Mouse (Mus musculus): ENCODE measurements around the gene Bag1. TPM values are rescaled to one million over a fixed set of nuclear protein-coding genes. Genes with fewer than 3 reads are reported as not detected.

Gene Bag1
- polyA plus RNA-seq, 1 experiment from 2014 or later: 209 TPM

GRCm38 (mm10) chr4:40923087-40923651 lies 24.9 kb downstream of the Bag1 start:
- 0 out of 2 replicates have a peak overlapping the region, but pooled peaks have one; percentile 3 for H3K27ac ChIP-seq
- peaks cover 32% of the 10 kb centered on the region for H3K4me1 ChIP-seq
- no peak for DNase-seq (ENCODE audit: low spot score)
- no peaks in the 10 kb centered on the region for H3K27me3 ChIP-seq (ENCODE audit: insufficient read depth, poor library complexity, severe bottlenecking)
- H3K36me3 ChIP-seq: no peaks in the 10 kb centered on the region
- no peak overlapping the region for H3K4me3 ChIP-seq
- 64% methylated on average over 6 of the region's 6 CpGs for WGBS
- H3K9me3 ChIP-seq: no peaks in the 10 kb centered on the region

- no peaks in the 10 kb centered on the region for H3K27me3 ChIP-seq (ENCODE audit: insufficient read depth, poor library complexity, severe bottlenecking)
- no peaks in the 10 kb centered on the region for H3K9me3 ChIP-seq
- DNase-seq (ENCODE audit: low spot score): no peak
- peaks cover 32% of the 10 kb centered on the region for H3K4me1 ChIP-seq
- H3K36me3 ChIP-seq: no peaks in the 10 kb centered on the region
- no peak overlapping the region for H3K4me3 ChIP-seq
- H3K27ac ChIP-seq: no peak overlapping the region
- WGBS: 66% methylated on average over 3 of the region's 3 CpGs
Observed at GRCm38 (mm10) chr4:40921288-40921687, 26.8 kb downstream of the Bag1 start.

DNA sequence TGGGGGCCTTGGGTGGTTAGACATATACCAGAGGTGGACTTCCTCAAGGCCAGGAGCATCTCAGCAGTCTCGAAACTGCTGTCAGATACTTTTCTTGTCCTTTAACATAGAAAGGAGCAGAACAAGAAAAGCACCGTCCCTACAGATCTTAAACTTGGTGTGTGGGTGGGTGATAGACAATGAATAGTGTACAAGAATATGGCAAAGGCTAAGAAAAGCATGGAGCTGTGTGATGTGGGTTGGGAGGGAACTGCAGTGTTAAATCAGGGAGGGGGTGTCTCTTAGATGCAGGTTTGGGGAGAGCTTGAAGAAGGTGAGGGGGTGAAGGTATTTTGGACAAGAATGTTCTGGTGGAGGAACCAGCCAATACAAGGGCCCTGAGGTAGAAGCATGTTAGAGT lies 27.5 kb downstream of the Bag1 start:
- no peaks in the 10 kb centered on the region for H3K27me3 ChIP-seq (ENCODE audit: insufficient read depth, poor library complexity, severe bottlenecking)
- peak overlapping the region; percentile 47; the same call in 1 of the 2 replicates for H3K27ac ChIP-seq
- WGBS: 49% methylated on average over 2 of the region's 2 CpGs
- no peaks in the 10 kb centered on the region for H3K36me3 ChIP-seq
- no peak for DNase-seq (ENCODE audit: low spot score)
- H3K4me3 ChIP-seq: no peak overlapping the region
- H3K9me3 ChIP-seq: no peaks in the 10 kb centered on the region
- H3K4me1 ChIP-seq: peaks cover 34% of the 10 kb centered on the region

GRCm38 (mm10) chr4:40919785-40920184 lies 28.3 kb downstream of the Bag1 start, which contains the start of gene Spink4:
Gene Spink4, plus strand, starts transcription at chr4:40920052.
- no peak for DNase-seq (ENCODE audit: low spot score)
- H3K27ac ChIP-seq: peak within 1 kb of the TSS; percentile 47; the same call in 1 of the 2 replicates
- no peaks in the 10 kb centered on the region for H3K36me3 ChIP-seq
- 8% methylated on average over 3 of the region's 3 CpGs for WGBS
- H3K4me3 ChIP-seq: no peak within 1 kb of the TSS
- no peaks in the 10 kb centered on the region for H3K9me3 ChIP-seq
- no peaks in the 10 kb centered on the region for H3K27me3 ChIP-seq (ENCODE audit: insufficient read depth, poor library complexity, severe bottlenecking)
- peaks cover 34% of the 10 kb centered on the region for H3K4me1 ChIP-seq

GRCm38 (mm10) chr4:40916592-40917155 lies 31.4 kb downstream of the Bag1 start:
- Histone ChIP-seq H3K4me1 (peaks cover 25% of the 10 kb centered on the region), H3K27me3 (ENCODE audit: insufficient read depth, poor library complexity, severe bottlenecking) (no peaks in the 10 kb centered on the region), H3K9me3 (no peaks in the 10 kb centered on the region), H3K4me3 (no peak overlapping the region), H3K27ac (no peak overlapping the region), H3K36me3 (no peaks in the 10 kb centered on the region)
- 84% methylated on average over 7 of the region's 7 CpGs for WGBS
- no peak for DNase-seq (ENCODE audit: low spot score)

DNA sequence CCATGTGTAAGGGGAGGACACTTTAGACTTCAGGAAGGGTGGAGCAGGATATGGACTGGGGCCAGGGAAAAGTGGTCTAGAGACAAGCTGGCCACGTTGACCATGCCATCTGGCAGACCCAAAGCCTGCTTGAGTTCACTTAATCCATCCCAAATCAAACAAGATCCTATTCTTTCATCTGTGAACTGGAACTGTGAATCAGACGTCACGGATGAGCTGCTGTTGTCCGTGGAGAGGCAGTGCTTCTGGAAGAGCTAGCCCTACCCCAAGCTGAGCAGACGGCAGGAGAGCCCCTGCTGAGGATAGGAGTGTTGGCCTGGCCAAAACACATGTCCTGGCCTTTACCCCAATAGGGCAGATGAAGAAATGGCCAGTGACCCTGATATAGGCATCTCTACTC lies 32.1 kb downstream of the Bag1 start:
- Histone ChIP-seq H3K36me3 (no peaks in the 10 kb centered on the region), H3K4me3 (no peak overlapping the region), H3K9me3 (no peaks in the 10 kb centered on the region), H3K4me1 (peaks cover 17% of the 10 kb centered on the region), H3K27me3 (ENCODE audit: insufficient read depth, poor library complexity, severe bottlenecking) (no peaks in the 10 kb centered on the region), H3K27ac (no peak overlapping the region)
- DNase-seq (ENCODE audit: low spot score): no peak
- 70% methylated on average over 5 of the region's 5 CpGs for WGBS

DNA sequence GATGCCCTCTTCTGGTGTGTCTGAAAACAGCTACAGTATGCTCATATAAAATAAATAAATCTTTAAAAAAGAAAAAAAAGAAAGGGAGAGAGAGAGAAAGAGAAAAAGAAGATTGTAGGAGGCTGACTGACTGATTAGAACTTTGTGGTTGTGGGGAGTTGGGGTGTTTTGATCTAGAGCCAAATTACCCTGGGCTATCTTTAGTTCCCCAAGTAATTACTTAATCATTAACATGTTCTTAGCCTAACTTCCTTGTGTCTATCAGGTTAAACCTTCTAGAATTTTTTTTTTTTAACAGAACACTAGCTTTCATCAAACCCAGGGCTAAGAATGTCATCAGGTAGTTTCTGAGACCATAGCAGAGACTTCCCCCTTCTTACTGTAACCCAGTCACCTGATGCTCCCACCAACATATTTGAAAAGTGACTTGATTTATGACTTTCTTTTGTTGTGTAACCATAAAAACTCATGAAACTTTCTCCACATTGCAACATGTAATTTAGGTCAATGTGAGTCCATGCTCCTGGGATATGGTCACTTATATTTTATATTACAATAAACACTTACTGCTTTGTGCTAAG lies 33.7 kb downstream of the Bag1 start:
- Histone ChIP-seq H3K9me3 (no peaks in the 10 kb centered on the region), H3K36me3 (no peaks in the 10 kb centered on the region), H3K27ac (no peak overlapping the region), H3K4me3 (no peak overlapping the region), H3K27me3 (ENCODE audit: insufficient read depth, poor library complexity, severe bottlenecking) (no peaks in the 10 kb centered on the region), H3K4me1 (peaks cover 3% of the 10 kb centered on the region)
- no peak for DNase-seq (ENCODE audit: low spot score)

- no peak for DNase-seq (ENCODE audit: low spot score)
- WGBS: 45% methylated on average over 20 of the region's 20 CpGs
- peak overlapping the region; percentile 53 for H3K27ac ChIP-seq
- no peaks in the 10 kb centered on the region for H3K9me3 ChIP-seq
- peaks cover 13% of the 10 kb centered on the region for H3K4me1 ChIP-seq
- H3K4me3 ChIP-seq: peak overlapping the region; percentile 20; the same call in 1 of the 2 replicates
- no peaks in the 10 kb centered on the region for H3K36me3 ChIP-seq
- no peaks in the 10 kb centered on the region for H3K27me3 ChIP-seq (ENCODE audit: insufficient read depth, poor library complexity, severe bottlenecking)
Observed at GRCm38 (mm10) chr4:40908261-40908969, 39.7 kb downstream of the Bag1 start.

GRCm38 (mm10) chr4:40906298-40906697 lies 41.8 kb downstream of the Bag1 start:
- Histone ChIP-seq H3K4me3 (no peak overlapping the region), H3K27ac (no peak overlapping the region), H3K4me1 (peaks cover 13% of the 10 kb centered on the region), H3K9me3 (no peaks in the 10 kb centered on the region), H3K27me3 (ENCODE audit: insufficient read depth, poor library complexity, severe bottlenecking) (no peaks in the 10 kb centered on the region), H3K36me3 (no peaks in the 10 kb centered on the region)
- WGBS: 44% methylated on average over 1 of the region's 1 CpGs
- DNase-seq (ENCODE audit: low spot score): no peak

- WGBS: 70% methylated on average over 4 of the region's 4 CpGs
- Histone ChIP-seq H3K36me3 (no peaks in the 10 kb centered on the region; the same call in 1 of the 2 replicates), H3K27ac (no peak overlapping the region), H3K4me1 (peaks cover 10% of the 10 kb centered on the region; the same call in 1 of the 2 replicates), H3K27me3 (ENCODE audit: insufficient read depth, poor library complexity, severe bottlenecking) (no peaks in the 10 kb centered on the region), H3K4me3 (no peak overlapping the region), H3K9me3 (0 out of 2 replicates have a peak, but pooled peaks cover 3% of the 10 kb centered on the region)
- DNase-seq (ENCODE audit: low spot score): no peak
Observed at GRCm38 (mm10) chr4:40900612-40901011, 47.5 kb downstream of the Bag1 start.

DNA sequence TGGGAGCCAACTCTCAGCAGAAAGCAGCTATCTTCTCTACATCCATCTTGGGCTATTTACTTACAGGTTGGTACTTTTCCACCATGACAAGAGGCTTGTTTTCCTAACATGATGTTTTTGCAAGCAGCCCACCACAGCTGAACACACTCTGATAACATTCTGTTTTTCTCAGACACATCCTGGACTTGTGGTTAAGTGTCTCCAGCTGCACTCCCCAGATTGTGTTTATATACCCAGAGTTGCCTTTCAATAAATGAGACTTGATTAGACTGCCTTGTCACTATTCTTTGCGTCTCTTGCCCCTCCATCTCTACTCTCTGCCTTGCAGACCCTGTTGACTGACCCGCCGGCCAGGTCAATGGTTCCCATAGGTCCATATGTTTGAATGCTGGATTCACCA lies 48.0 kb downstream of the Bag1 start:
- 80% methylated on average over 3 of the region's 3 CpGs for WGBS
- H3K9me3 ChIP-seq: 0 out of 2 replicates have a peak, but pooled peaks cover 3% of the 10 kb centered on the region
- no peaks in the 10 kb centered on the region; the same call in 1 of the 2 replicates for H3K36me3 ChIP-seq
- H3K4me1 ChIP-seq: peaks cover 10% of the 10 kb centered on the region; the same call in 1 of the 2 replicates
- DNase-seq (ENCODE audit: low spot score): no peak
- no peaks in the 10 kb centered on the region for H3K27me3 ChIP-seq (ENCODE audit: insufficient read depth, poor library complexity, severe bottlenecking)
- H3K27ac ChIP-seq: no peak overlapping the region
- no peak overlapping the region for H3K4me3 ChIP-seq

DNA sequence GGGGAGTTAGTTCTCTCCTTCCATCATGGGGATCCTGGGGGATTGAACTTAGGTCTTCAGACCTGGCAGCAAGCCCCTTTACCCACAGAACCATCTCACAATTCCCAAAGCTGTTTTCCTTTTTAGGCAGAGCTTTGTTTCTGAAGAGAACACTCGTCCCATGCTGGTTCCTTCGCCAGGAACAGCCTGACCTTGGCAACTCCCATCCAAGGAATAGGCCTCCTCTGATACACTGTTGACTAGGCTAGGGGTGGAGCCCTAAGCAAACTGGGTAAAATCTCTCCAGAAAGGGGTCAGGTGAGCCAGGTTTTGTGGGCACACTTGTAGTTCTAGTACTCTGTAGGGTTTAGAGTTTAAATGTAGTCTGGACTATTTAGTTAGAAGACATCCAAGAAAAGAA lies 48.8 kb downstream of the Bag1 start:
- Histone ChIP-seq H3K9me3 (0 out of 2 replicates have a peak, but pooled peaks cover 3% of the 10 kb centered on the region), H3K4me1 (peaks cover 5% of the 10 kb centered on the region; the same call in 1 of the 2 replicates), H3K4me3 (no peak overlapping the region), H3K27ac (no peak overlapping the region), H3K36me3 (no peaks in the 10 kb centered on the region; the same call in 1 of the 2 replicates), H3K27me3 (ENCODE audit: insufficient read depth, poor library complexity, severe bottlenecking) (no peaks in the 10 kb centered on the region)
- WGBS: 69% methylated on average over 2 of the region's 2 CpGs
- DNase-seq (ENCODE audit: low spot score): no peak
